Mouse (Mus musculus) CD8-positive naive resting alpha-beta T cell, adult 57 days (primary cell): Measurements from ENCODE around the gene Taf9b. TPM values are rescaled to one million over a fixed set of nuclear protein-coding genes. Genes with fewer than 3 reads are reported as not detected.

ENCODE experiments used
- total RNA-seq: library from RNA; stranded (reverse); gene quantifications from one replicate; pipeline ENCODE4 v1.2.4, GENCODE M21; 2023

The Taf9b gene
- total RNA-seq = 10.5 TPM

DNA sequence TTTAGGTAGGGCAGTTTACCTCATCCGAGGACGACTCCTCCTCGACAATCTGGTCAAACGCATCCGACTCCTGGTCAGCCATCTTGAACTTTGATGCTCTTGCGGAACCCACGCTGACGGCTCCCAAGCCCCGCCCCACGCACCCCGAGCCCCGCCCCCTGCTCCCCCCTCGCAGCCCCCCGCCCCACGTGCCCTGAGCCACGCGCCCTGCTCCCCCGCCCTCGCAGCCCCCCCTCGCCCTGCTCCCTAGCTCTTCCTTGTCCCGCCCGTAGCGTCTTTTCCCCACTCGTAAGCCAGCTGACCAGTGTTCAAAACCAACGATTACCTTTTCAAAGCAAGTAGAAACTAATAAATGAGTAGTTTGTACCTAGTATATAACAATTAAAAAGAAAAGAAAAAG is at the start of gene Taf9b:
Gene Taf9b, minus strand, starts transcription at position 101 of the 400 bp plus-strand sequence.

DNA sequence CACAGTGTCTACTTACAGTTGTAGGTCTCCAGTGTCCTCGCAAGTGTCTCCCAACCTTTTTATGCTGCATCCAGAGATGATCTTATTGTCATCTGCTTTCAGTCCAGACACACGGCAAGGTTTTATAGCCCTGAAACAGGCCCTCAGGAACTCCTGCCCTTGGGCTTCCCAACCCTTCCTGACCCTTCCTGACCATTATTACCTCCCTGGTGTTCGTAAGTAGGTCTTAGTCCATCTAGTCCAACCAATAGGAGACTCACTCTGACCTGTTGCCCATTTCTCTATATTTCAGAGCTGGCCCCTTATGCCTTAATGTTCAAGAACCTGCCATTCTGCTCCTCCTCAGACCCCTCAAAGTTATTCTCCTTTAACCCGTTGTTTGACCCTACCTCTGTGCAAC is 34.3 kb upstream of the Taf9b start, which contains the start of gene Fnd3c2:
Gene Fnd3c2, minus strand, starts transcription at position 101 of the 400 bp plus-strand sequence.

DNA sequence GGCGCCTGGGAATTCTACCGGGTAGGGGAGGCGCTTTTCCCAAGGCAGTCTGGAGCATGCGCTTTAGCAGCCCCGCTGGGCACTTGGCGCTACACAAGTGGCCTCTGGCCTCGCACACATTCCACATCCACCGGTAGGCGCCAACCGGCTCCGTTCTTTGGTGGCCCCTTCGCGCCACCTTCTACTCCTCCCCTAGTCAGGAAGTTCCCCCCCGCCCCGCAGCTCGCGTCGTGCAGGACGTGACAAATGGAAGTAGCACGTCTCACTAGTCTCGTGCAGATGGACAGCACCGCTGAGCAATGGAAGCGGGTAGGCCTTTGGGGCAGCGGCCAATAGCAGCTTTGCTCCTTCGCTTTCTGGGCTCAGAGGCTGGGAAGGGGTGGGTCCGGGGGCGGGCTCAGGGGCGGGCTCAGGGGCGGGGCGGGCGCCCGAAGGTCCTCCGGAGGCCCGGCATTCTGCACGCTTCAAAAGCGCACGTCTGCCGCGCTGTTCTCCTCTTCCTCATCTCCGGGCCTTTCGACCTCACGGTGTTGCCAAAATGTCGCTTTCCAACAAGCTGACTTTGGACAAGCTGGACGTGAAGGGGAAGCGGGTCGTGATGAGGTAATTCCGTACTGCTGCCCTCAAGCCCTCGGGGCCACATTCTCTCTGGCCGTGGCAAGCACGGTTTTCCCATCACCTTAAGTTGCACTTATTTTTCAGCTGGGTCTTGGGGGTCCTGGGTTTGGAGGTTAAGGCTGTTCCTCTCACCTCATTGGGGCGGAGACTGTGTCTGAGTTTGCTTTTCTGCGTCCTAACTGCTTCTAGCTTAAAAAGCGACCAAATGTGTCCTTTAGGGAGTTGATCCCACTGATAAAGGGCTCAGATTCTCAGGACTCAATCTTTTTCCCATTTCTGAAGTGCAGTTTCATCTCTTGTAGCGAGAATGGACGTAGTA is 34.0 kb downstream of the Taf9b start, which contains the start of gene Pgk1:
Gene Pgk1, plus strand, starts transcription at position 388 of the 937 bp plus-strand sequence.

Other genes with a start within 250 kb of the Taf9b start
- gene Magt1, start 209.3 kb downstream of the Taf9b start, total RNA-seq = 36.5 TPM
- gene Cox7b, start 205.5 kb downstream of the Taf9b start, total RNA-seq = 128 TPM
- gene Atp7a, start 193.9 kb downstream of the Taf9b start, total RNA-seq = 12.8 TPM
- gene Tlr13, start 78.0 kb downstream of the Taf9b start, total RNA-seq = 1.3 TPM
- gene Pgk1, start 34.1 kb downstream of the Taf9b start, total RNA-seq = 86.4 TPM
- not detected for gene Fnd3c2, start 34.2 kb upstream of the Taf9b start, total RNA-seq